Mouse (Mus musculus): ENCODE measurements around the gene Spata1.

Spata1 gene

GRCm38 (mm10) chr3:146421787-146422186 lies 77.8 kb downstream of the Spata1 start:
- in situ Hi-C loops (cut with MseI, MboI) = no loop called here

DNA sequence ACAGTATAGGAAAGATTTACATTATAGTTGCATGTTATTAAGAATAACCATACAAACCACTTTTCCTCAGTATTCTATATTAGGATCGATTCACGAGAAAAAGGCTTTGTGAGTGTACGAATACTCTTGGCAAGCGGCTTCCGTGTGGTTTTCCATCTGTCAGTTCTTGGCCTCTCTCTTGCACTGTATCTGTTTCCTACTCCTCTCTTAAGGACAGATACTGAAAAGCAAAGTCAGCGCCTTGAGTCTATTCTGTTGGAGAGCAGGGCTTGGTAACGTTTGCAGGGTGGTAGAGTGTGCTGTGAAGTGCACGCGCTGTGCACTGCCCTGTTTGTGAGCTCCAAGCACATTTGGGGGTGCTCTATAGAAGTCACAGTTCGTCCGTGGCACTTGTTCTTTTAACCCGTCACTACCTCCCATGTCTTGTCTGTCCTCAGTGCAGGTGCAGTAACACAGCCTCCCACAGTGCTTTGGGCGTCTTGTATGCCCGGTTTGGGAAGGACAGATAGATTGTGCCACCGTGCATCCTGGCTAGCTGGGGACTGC lies 79.5 kb downstream of the Spata1 start:
- in situ Hi-C loops (cut with MseI, MboI) = no loop called here

DNA sequence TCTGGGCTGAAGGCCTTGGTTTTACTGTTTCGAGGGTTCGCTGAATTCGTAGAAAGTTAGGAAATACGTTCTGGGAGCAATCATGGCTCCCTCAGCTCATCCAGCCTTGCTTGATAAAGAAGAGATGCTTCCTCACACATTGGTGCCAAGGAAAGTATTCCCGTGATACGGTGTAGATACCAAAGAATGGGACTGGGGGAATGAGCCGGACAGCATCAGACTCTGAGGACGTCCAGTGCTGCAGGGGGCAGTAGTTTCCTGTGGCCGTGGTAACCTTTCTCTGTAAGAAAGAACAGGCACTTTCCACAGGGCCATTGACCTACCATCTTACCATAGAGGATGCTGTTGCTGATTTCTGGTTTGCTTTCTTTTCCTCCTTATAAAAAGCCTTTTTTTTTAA lies 80.0 kb downstream of the Spata1 start:
- in situ Hi-C loops (cut with MseI, MboI) = no loop called here

- in situ Hi-C loops (cut with MseI, MboI) = no loop called here
Measured at GRCm38 (mm10) chr3:146418901-146419300, 80.7 kb downstream of the Spata1 start.

- in situ Hi-C loops (cut with MseI, MboI) = no loop called here
Measured at GRCm38 (mm10) chr3:146417873-146418272, 81.7 kb downstream of the Spata1 start.

DNA sequence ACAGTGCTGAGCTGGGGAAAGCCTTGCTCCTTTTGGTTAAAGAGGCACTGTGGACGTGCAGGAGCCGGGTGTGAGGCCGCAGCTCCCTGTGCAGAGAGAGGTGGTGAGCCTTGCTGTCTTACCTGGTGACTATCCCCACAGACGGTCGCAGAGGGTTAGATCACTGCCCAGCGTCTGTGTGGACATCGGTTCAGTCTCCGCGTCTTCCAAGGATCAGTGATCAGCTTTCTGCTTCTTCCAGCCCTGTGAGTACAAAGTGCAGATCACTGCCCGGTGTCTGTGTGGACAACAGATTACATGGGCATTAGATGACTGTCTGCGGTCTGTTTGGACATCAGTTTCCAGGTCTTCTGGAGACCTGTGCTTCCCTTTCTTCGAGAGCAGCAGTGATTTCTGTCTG lies 85.0 kb downstream of the Spata1 start:
- in situ Hi-C loops (cut with MseI, MboI) = no loop called here

DNA sequence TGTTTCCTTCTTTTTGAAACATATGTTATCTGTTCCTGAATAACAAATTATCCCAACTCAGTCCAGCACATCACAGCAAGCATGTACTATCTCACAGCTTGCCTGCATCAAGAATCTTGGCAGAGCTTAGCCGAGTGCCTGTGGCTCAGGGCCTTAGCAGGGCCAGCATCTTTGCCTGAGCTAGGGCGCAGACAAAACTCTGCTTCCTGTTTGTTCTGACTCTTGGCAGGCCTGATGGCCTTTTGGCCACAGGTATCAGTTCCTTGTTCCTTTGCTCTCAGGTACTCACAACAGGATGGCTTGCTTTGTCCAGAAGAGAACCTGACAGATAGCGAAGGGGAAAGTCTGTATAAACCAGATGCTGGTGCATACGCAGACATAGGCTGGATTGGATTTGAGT lies 85.6 kb downstream of the Spata1 start:
- in situ Hi-C loops (cut with MseI, MboI) = no loop called here

DNA sequence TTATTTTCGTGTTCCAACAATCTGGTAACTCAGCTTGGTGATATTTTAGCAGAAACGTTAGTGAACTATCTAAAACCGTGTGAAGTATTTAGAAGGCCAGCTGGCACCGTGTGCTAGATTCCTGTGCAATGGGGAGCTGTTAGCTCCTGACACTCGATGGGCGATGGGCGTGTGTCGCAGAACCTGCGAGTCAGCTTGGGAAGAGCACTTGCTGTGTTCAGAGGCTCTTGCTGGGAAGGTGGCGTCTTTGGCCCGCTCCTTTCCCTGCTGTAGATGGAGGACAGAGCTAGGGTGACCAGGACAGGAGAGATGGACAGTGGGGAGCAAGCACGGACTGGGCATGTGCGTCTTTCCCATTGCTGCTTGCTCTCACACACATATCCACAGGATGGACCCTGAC lies 86.5 kb downstream of the Spata1 start:
- in situ Hi-C loops (cut with MseI, MboI) = no loop called here

DNA sequence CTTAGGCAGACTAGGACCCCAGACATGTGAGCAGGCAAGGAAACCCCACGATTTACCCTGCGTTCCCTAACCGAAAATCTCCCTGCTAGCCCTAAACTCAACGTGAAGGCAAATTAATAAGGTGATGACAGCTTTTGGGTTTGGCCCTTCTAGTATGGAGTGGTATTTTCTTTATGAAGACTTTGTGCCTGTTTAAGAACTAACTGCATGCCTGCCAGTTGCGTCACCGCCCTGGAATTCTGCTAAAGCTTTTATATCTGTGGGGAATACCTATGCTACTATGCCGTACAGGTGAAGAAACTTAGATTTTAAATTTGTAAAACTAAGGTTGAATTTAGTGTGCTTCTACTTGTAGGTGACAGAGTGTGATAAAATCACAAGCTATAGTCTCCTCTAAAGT lies 87.1 kb downstream of the Spata1 start:
- in situ Hi-C loops (cut with MseI, MboI) = no loop called here

DNA sequence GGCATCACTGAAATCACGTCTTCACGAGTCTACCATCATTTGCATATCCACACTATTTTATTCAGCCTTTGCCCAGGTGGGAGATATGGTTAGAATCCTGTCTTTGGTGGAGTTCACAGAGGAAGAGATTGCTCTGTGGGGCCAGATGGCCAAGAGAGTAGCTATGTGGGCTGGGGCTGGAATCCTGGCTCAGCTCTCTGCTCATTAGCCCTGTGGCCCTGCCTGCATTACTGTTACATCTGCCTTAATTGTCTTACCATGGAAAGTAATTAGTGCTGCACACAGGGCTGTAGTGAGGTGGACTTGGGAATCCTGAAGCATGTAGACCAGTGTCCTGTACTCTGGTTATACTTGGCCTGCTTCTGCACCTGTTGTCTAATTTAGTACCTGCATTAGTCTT lies 87.5 kb downstream of the Spata1 start:
- in situ Hi-C loops (cut with MseI, MboI) = no loop called here

- in situ Hi-C loops (cut with MseI, MboI) = no loop called here
Measured at GRCm38 (mm10) chr3:146410114-146410513, 89.4 kb downstream of the Spata1 start.
